Mouse (Mus musculus): Measurements from ENCODE around the gene Gm13757.
"Not testable (repeated sequence)": the region's sequence is repeated elsewhere in the genome, so short reads cannot be mapped to it uniquely, and the experiment has no call there.

Gene Gm13757

GRCm38 (mm10) chr2:88449031-88449430, at the start of gene Gm13757:
TSS of gene Gm13757 (minus strand) at chr2:88449131.
- no peak for DNase-seq

- no peak for DNase-seq
Measured at GRCm38 (mm10) chr2:88493020-88493419, 44.1 kb upstream of the Gm13757 start, which contains the start of gene Olfr1185-ps1. TSS of gene Olfr1185-ps1 (plus strand) at chr2:88493320.

- no peak for DNase-seq
Measured at GRCm38 (mm10) chr2:88483298-88483697, 34.4 kb upstream of the Gm13757 start, which contains the start of gene Olfr1184. TSS of gene Olfr1184 (plus strand) at chr2:88483598.

- not testable (repeated sequence) for DNase-seq
Measured at GRCm38 (mm10) chr2:88454567-88454966, 5.6 kb upstream of the Gm13757 start, which contains the start of gene Olfr1183. TSS of gene Olfr1183 (plus strand) at chr2:88454867.

- DNase-seq = no peak
Measured at GRCm38 (mm10) chr2:88426071-88426470, 22.9 kb downstream of the Gm13757 start, which contains the start of gene Olfr1181. TSS of gene Olfr1181 (minus strand) at chr2:88426171.

GRCm38 (mm10) chr2:88419051-88419450, 29.9 kb downstream of the Gm13757 start, which contains the start of gene Olfr1180:
TSS of gene Olfr1180 (minus strand) at chr2:88419151.
- DNase-seq = no peak

- no peak for DNase-seq
Measured at GRCm38 (mm10) chr2:88406353-88406752, 42.6 kb downstream of the Gm13757 start, which contains the start of gene Olfr1179. TSS of gene Olfr1179 (minus strand) at chr2:88406453.

All from heart, adult 11 months (tissue).